Mouse (Mus musculus): ENCODE measurements around the gene Unc50.

DNA sequence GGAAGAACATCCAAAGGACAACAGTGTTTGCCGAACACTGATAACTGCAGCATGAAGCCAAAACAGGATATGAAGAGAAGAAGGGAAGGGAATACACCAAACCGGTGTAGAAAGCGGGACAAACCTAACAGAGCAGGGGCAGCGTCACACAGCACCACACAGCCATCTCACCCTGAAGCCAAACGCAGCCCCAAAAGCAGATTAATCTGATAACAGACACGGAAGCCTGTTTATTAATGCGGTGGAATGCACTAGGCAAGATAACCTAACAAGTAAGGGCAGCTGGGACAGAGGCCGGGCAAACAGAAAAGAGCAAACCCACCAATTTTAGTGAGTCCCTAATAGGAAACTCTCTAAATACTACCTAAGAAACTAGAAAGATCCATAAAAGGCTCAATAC is 49.8 kb downstream of the Unc50 start:
- TF ChIP-seq POLR2A (IDR thresholded peaks at IDR 0.05; ENCODE audit: borderline replicate concordance, low read depth, low read length) (no peak), CTCF (IDR thresholded peaks at IDR 0.05; ENCODE audit: low read depth, low read length) (no peak)
